Mouse (Mus musculus) lung, adult 2 months (tissue): Measurements from ENCODE around the gene Hist1h3d.

ENCODE experiments used
- CTCF ChIP-seq: fragments of 200-500 bp; IDR thresholded peaks from 2 replicates; pipeline ENCODE4 v1.5.1; 2011; ENCODE audit warnings: mild to moderate bottlenecking, low read length, control low read depth; ENCODE audit not compliant: insufficient read depth
- POLR2A ChIP-seq: fragments of 200-500 bp; IDR thresholded peaks from 2 replicates; pipeline ENCODE4 v1.6.1; 2011; ENCODE audit warnings: low read depth, mild to moderate bottlenecking, control low read depth, low read length, borderline replicate concordance; ENCODE audit errors: extremely low read depth

DNA sequence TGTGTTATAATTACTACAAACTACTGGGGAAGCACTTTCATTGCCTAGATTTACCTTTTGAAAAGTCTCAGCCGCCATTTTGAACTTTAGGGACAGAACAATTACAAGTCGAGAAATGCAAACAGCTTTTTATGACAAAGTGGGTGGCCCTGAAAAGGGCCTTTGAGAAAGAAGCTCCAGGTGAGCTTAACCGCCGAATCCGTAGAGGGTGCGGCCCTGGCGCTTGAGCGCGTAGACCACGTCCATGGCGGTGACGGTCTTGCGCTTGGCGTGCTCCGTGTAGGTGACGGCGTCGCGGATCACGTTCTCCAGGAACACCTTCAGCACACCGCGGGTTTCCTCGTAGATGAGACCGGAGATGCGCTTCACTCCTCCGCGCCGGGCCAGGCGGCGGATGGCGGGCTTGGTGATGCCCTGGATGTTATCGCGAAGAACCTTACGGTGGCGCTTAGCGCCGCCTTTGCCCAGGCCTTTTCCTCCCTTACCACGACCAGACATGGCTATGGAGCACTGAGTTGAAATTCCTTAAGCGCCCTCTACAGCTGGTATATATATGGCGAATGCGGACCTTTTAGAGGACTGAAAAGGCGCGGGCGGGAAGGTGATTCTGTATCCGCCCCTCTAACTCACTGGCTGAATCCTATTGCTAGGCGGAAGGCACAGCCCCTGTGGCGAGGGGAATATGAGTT, 24.3 kb upstream of the Hist1h3d start, which contains the start of gene Hist1h4f:
- TF ChIP-seq CTCF (0 out of 2 replicates have a peak, but pooled peaks have one; percentile 12), POLR2A (peak; percentile 81; the same call in 1 of the 2 replicates)
